Mouse (Mus musculus) MEL (cell line): ENCODE results near the gene Cbarp. TPM values are rescaled to one million over a fixed set of nuclear protein-coding genes. Genes with fewer than 3 reads are reported as not detected.
A peak's percentile ranks its signal among the peaks of the same experiment; 100 is the strongest.

Source experiments
- DNase-seq: peaks from one replicate; pipeline ENCODE4 v3.0.0; 2011; ENCODE audit warnings: low read depth, low spot score
- H3K27ac ChIP-seq: 2 replicates; pipeline ENCODE4 v1.5.1; 2012; ENCODE audit warnings: low read depth, mild to moderate bottlenecking, control low read depth, low read length, moderate library complexity; ENCODE audit not compliant: control insufficient read depth
- H3K27me3 ChIP-seq, 2 experiments: fragments of 150-350 bp in 1 of 2; sonication (generic) in 1 of 2; 2 replicates each; pipeline ENCODE4 v1.6.1; 2012; ENCODE audit warnings: low read length in 2 of 2, mild to moderate bottlenecking in 2 of 2, improper control_type of control experiment in 1 of 2, moderate library complexity in 1 of 2; ENCODE audit not compliant: insufficient read depth in 2 of 2, control insufficient read depth in 1 of 2
- H3K36me3 ChIP-seq, 2 experiments: 2 replicates each; pipeline ENCODE4 v1.6.1; 2012 to 2014; ENCODE audit warnings: low read length in 2 of 2, improper control_type of control experiment in 1 of 2, inconsistent platforms in 1 of 2, mild to moderate bottlenecking in 1 of 2; ENCODE audit not compliant: insufficient read depth in 2 of 2, control insufficient read depth in 1 of 2
- H3K4me1 ChIP-seq, 2 experiments: fragments of 150-350 bp in 1 of 2; sonication (generic) in 1 of 2; 2 replicates each; pipeline ENCODE4 v1.6.1; 2012; ENCODE audit warnings: low read length in 2 of 2, improper control_type of control experiment in 1 of 2, mild to moderate bottlenecking in 1 of 2; ENCODE audit not compliant: insufficient read depth in 2 of 2, control insufficient read depth in 1 of 2
- H3K4me3 ChIP-seq, 2 experiments: fragments of 150-350 bp in 1 of 2; sonication (generic) in 1 of 2; 2 replicates each; pipeline ENCODE4 v1.5.1; 2012; ENCODE audit warnings: low read depth in 2 of 2, low read length in 2 of 2, mild to moderate bottlenecking in 2 of 2, moderate library complexity in 2 of 2, control low read depth in 1 of 2, improper control_type of control experiment in 1 of 2; ENCODE audit not compliant: control insufficient read depth in 1 of 2, insufficient read depth in 1 of 2
- H3K79me2 ChIP-seq: 2 replicates; pipeline ENCODE4 v1.6.1; 2012; ENCODE audit warnings: mild to moderate bottlenecking, low read length, moderate library complexity; ENCODE audit not compliant: control insufficient read depth, poor library complexity, insufficient read depth
- H3K9ac ChIP-seq: 2 replicates; pipeline ENCODE4 v1.6.1; 2012; ENCODE audit warnings: low read depth, mild to moderate bottlenecking, control low read depth, low read length, moderate library complexity; ENCODE audit not compliant: control insufficient read depth, poor library complexity, severe bottlenecking
- H3K9me3 ChIP-seq: fragments of 150-350 bp; sonication (generic); replicated peaks from 2 replicates; pipeline ENCODE4 v1.6.1; 2012; ENCODE audit warnings: mild to moderate bottlenecking, low read length, improper control_type of control experiment, moderate library complexity; ENCODE audit not compliant: insufficient read depth
- BHLHE40 ChIP-seq: IDR thresholded peaks from 2 replicates; pipeline ENCODE4 v1.6.1; 2012; ENCODE audit warnings: low read depth, mild to moderate bottlenecking, inconsistent platforms, low read length, improper control_type of control experiment, borderline replicate concordance
- CHD1 ChIP-seq: IDR thresholded peaks from 2 replicates; pipeline ENCODE4 v1.6.1; 2012; ENCODE audit warnings: low read depth, mild to moderate bottlenecking, inconsistent platforms, low read length, improper control_type of control experiment
- CTCF ChIP-seq, 3 experiments: IDR thresholded peaks in 2 of 3; conservative IDR thresholded peaks in 1 of 3; 2 replicates each; pipeline ENCODE4 v1.5.1; 2011 to 2012; ENCODE audit warnings: low read length in 3 of 3, low read depth in 2 of 3, mild to moderate bottlenecking in 2 of 3, improper control_type of control experiment in 1 of 3, inconsistent platforms in 1 of 3, mixed read lengths in 1 of 3, moderate library complexity in 1 of 3; ENCODE audit not compliant: control insufficient read depth in 1 of 3, insufficient read depth in 1 of 3, poor library complexity in 1 of 3, severe bottlenecking in 1 of 3
- ELF1 ChIP-seq: IDR thresholded peaks from 2 replicates; pipeline ENCODE4 v1.6.1; 2014; ENCODE audit warnings: low read depth, mild to moderate bottlenecking, inconsistent platforms, low read length, improper control_type of control experiment, moderate library complexity
- EP300 ChIP-seq, 2 experiments: IDR thresholded peaks; 2 replicates each; pipeline ENCODE4 v1.6.1; 2011; ENCODE audit warnings: improper control_type of control experiment in 2 of 2, low read length in 2 of 2, low read depth in 1 of 2, mild to moderate bottlenecking in 1 of 2
- ETS1 ChIP-seq: IDR thresholded peaks from 2 replicates; pipeline ENCODE4 v1.6.1; 2012; ENCODE audit warnings: low read depth, mild to moderate bottlenecking, inconsistent platforms, low read length, improper control_type of control experiment, moderate library complexity
- GABPA ChIP-seq: IDR thresholded peaks from 2 replicates; pipeline ENCODE4 v1.6.1; 2012; ENCODE audit warnings: low read depth, mild to moderate bottlenecking, inconsistent platforms, low read length, improper control_type of control experiment, moderate library complexity
- GATA1 ChIP-seq: IDR thresholded peaks from 2 replicates; pipeline ENCODE4 v1.6.1; 2011; ENCODE audit warnings: low read depth, low read length, improper control_type of control experiment
- HCFC1 ChIP-seq: IDR thresholded peaks from 2 replicates; pipeline ENCODE4 v1.6.1; 2012; ENCODE audit warnings: low read depth, mild to moderate bottlenecking, inconsistent platforms, low read length, improper control_type of control experiment, moderate library complexity
- JUND ChIP-seq: IDR thresholded peaks from 2 replicates; pipeline ENCODE4 v1.6.1; 2011; ENCODE audit warnings: low read depth, mild to moderate bottlenecking, improper control_type of control experiment, low read length
- KAT2A ChIP-seq: conservative IDR thresholded peaks from 2 replicates; pipeline ENCODE4 v1.6.1; 2012; ENCODE audit warnings: low read depth, low read length, improper control_type of control experiment, inconsistent platforms
- MAX ChIP-seq: IDR thresholded peaks from 2 replicates; pipeline ENCODE4 v1.6.1; 2011; ENCODE audit warnings: low read length, improper control_type of control experiment
- MAZ ChIP-seq: IDR thresholded peaks from 2 replicates; pipeline ENCODE4 v1.6.1; 2012; ENCODE audit warnings: low read depth, mild to moderate bottlenecking, inconsistent platforms, low read length, improper control_type of control experiment
- MEF2A ChIP-seq: IDR thresholded peaks from 2 replicates; pipeline ENCODE4 v1.6.1; 2014; ENCODE audit warnings: low read depth, mild to moderate bottlenecking, inconsistent platforms, low read length, improper control_type of control experiment; ENCODE audit not compliant: poor library complexity, insufficient replicate concordance, severe bottlenecking; ENCODE audit errors: extremely low read depth
- MXI1 ChIP-seq: IDR thresholded peaks from 2 replicates; pipeline ENCODE4 v1.6.1; 2011; ENCODE audit warnings: mild to moderate bottlenecking, low read depth, low read length, improper control_type of control experiment
- MYB ChIP-seq: IDR thresholded peaks from 2 replicates; pipeline ENCODE4 v1.6.1; 2011; ENCODE audit warnings: mild to moderate bottlenecking, low read depth, low read length, improper control_type of control experiment
- MYC ChIP-seq: IDR thresholded peaks from 2 replicates; pipeline ENCODE4 v1.6.1; 2011; ENCODE audit warnings: low read depth, mild to moderate bottlenecking, low read length, improper control_type of control experiment, moderate library complexity
- NELFE ChIP-seq: IDR thresholded peaks from 2 replicates; pipeline ENCODE4 v1.6.1; 2011; ENCODE audit warnings: low read depth, low read length, improper control_type of control experiment
- NRF1 ChIP-seq: IDR thresholded peaks from 2 replicates; pipeline ENCODE4 v1.6.1; 2014; ENCODE audit warnings: low read depth, mild to moderate bottlenecking, inconsistent platforms, low read length, improper control_type of control experiment, moderate library complexity; ENCODE audit not compliant: poor library complexity, insufficient read depth, severe bottlenecking
- POLR2A ChIP-seq, 2 experiments: IDR thresholded peaks; 2 replicates each; pipeline ENCODE4 v1.6.1; 2011 to 2012; ENCODE audit warnings: low read length in 2 of 2, mild to moderate bottlenecking in 2 of 2, control low read depth in 1 of 2, improper control_type of control experiment in 1 of 2, low read depth in 1 of 2, moderate library complexity in 1 of 2; ENCODE audit not compliant: control insufficient read depth in 1 of 2, insufficient read depth in 1 of 2, poor library complexity in 1 of 2
- RAD21 ChIP-seq: IDR thresholded peaks from 2 replicates; pipeline ENCODE4 v1.6.1; 2011; ENCODE audit warnings: mild to moderate bottlenecking, low read depth, low read length, improper control_type of control experiment
- SIN3A ChIP-seq: IDR thresholded peaks from 2 replicates; pipeline ENCODE4 v1.6.1; 2012; ENCODE audit warnings: low read length, improper control_type of control experiment, inconsistent platforms
- SMC3 ChIP-seq: IDR thresholded peaks from 2 replicates; pipeline ENCODE4 v1.6.1; 2011; ENCODE audit warnings: low read depth, low read length, improper control_type of control experiment
- TAL1 ChIP-seq: IDR thresholded peaks from 2 replicates; pipeline ENCODE4 v1.6.1; 2012; ENCODE audit warnings: mild to moderate bottlenecking, inconsistent platforms, low read length, moderate library complexity, mixed read lengths
- TBP ChIP-seq: IDR thresholded peaks from 2 replicates; pipeline ENCODE4 v1.8.0; 2011; ENCODE audit warnings: low read depth, low read length, improper control_type of control experiment
- TCF12 ChIP-seq: IDR thresholded peaks from 2 replicates; pipeline ENCODE4 v1.6.1; 2014; ENCODE audit warnings: low read depth, mild to moderate bottlenecking, inconsistent platforms, low read length, improper control_type of control experiment, moderate library complexity
- UBTF ChIP-seq: IDR thresholded peaks from 2 replicates; pipeline ENCODE4 v1.6.1; 2012; ENCODE audit warnings: low read depth, mild to moderate bottlenecking, inconsistent platforms, low read length, improper control_type of control experiment, moderate library complexity, borderline replicate concordance; ENCODE audit not compliant: insufficient read depth
- USF1 ChIP-seq: IDR thresholded peaks from 2 replicates; pipeline ENCODE4 v1.6.1; 2014; ENCODE audit warnings: low read depth, mild to moderate bottlenecking, inconsistent platforms, low read length, improper control_type of control experiment, moderate library complexity
- ZC3H11A ChIP-seq: IDR thresholded peaks from 2 replicates; pipeline ENCODE4 v1.6.1; 2012; ENCODE audit warnings: low read depth, mild to moderate bottlenecking, inconsistent platforms, low read length, improper control_type of control experiment
- ZKSCAN1 ChIP-seq: IDR thresholded peaks from 2 replicates; pipeline ENCODE4 v1.6.1; 2012; ENCODE audit warnings: low read depth, mild to moderate bottlenecking, inconsistent platforms, low read length, improper control_type of control experiment, moderate library complexity
- ZMIZ1 ChIP-seq: IDR thresholded peaks from 2 replicates; pipeline ENCODE4 v1.6.1; 2012; ENCODE audit warnings: low read depth, mild to moderate bottlenecking, inconsistent platforms, low read length, improper control_type of control experiment, moderate library complexity
- polyA plus RNA-seq, 2 experiments: library from polyadenylated mRNA; stranded (reverse) in 1 of 2; unstranded in 1 of 2; fragments of >175 nt in 1 of 2; fragments of >200 nt in 1 of 2; gene quantifications; 2 replicates each; pipeline versions ENCODE4 v1.2.1 to v1.2.4; 2012; ENCODE audit warnings: low replicate concordance in 2 of 2, low read depth in 1 of 2; ENCODE audit not compliant: insufficient read length in 2 of 2, insufficient read depth in 1 of 2, missing spikeins in 1 of 2
- total RNA-seq: library from RNA; depleted of rRNA; stranded (reverse); fragments of 300-350 nt; gene quantifications from 2 replicates; pipeline ENCODE4 v1.2.3, GENCODE M21; 2012

Cbarp gene
- total and polyA plus RNA-seq, 3 experiments = 6.8 to 19.3 TPM; not detected in 1

- TF ChIP-seq BHLHE40 = no peak
- TF ChIP-seq CTCF (IDR thresholded peaks at IDR 0.05 in 2 of 3, conservative IDR thresholded peaks at IDR 0.05 in 1 of 3; ENCODE audit: control insufficient read depth in 1 of 3, insufficient read depth in 1 of 3, low read depth in 2 of 3, low read length in 3 of 3, poor library complexity in 1 of 3, severe bottlenecking in 1 of 3) = no peak
- no peak for TF ChIP-seq SIN3A
- TF ChIP-seq JUND = no peak
- TF ChIP-seq MYB = no peak
- TF ChIP-seq UBTF = no peak
- 0 out of 2 replicates have a peak, but pooled peaks have one; percentile 6 for TF ChIP-seq MEF2A
- TF ChIP-seq ELF1 = no peak
- peak; percentile 5; the same call in 1 of the 2 replicates for TF ChIP-seq MXI1
- TF ChIP-seq CHD1 = peak; percentile 79; the same call in 1 of the 2 replicates
- TF ChIP-seq ZMIZ1 = peak; percentile 28; the same call in 1 of the 2 replicates
- TF ChIP-seq NRF1 = no peak
- TF ChIP-seq USF1 = no peak
- TF ChIP-seq, all 39 proteins: peak for 8
Measured at GRCm38 (mm10) chr10:80159021-80159560, 18.5 kb upstream of the Cbarp start (continued).

- H3K9me3 ChIP-seq = no peaks in the 10 kb centered on the region
- no peaks in the 10 kb centered on the region; the same call in 1 of the 2 replicates for H3K79me2 ChIP-seq
- H3K4me3 ChIP-seq = peak overlapping the region; percentile 51 to 61
- H3K27ac ChIP-seq = peak overlapping the region; percentile 93
- peak overlapping the region; percentile 74 for H3K9ac ChIP-seq
- peaks cover 6 to 30% of the 10 kb centered on the region in 2 experiments; a peak in 3 of 4 replicates for H3K4me1 ChIP-seq
- DNase-seq = peak; percentile 90
- no peaks in the 10 kb centered on the region for H3K27me3 ChIP-seq
- peaks cover 0 to 21% of the 10 kb centered on the region in 2 experiments; a peak in 2 of 4 replicates for H3K36me3 ChIP-seq
- TF ChIP-seq KAT2A (no peak), NELFE (peak; percentile 54), ZKSCAN1 (no peak), MYC (no peak), MAZ (peak; percentile 94), UBTF (no peak), GABPA (no peak), TCF12 (peak; percentile 27; the same call in 1 of the 2 replicates), ETS1 (no peak), MYB (no peak), MXI1 (0 out of 2 replicates have a peak, but pooled peaks have one; percentile 27), TBP (0 out of 2 replicates have a peak, but pooled peaks have one; percentile 8), MAX (no peak), SMC3 (peak; percentile 1; the same call in 1 of the 2 replicates), BHLHE40 (no peak; the same call in 1 of the 2 replicates), USF1 (no peak), TAL1 (no peak), SIN3A (peak; percentile 50), MEF2A (no peak), GATA1 (no peak), ZMIZ1 (peak; percentile 51; the same call in 1 of the 2 replicates), POLR2A (IDR thresholded peaks at IDR 0.05; ENCODE audit: control insufficient read depth in 1 of 2, insufficient read depth in 1 of 2, low read depth in 1 of 2, low read length in 2 of 2, poor library complexity in 1 of 2) (peak; percentile 36 to 77; a peak in 3 of 4 replicates), RAD21 (no peak), EP300 (IDR thresholded peaks at IDR 0.05; ENCODE audit: low read depth in 1 of 2, low read length in 2 of 2) (no peak), ELF1 (peak; percentile 81), ZC3H11A (no peak), HCFC1 (peak; percentile 72)
Measured at GRCm38 (mm10) chr10:80158307-80158986, 17.8 kb upstream of the Cbarp start.
